Mouse (Mus musculus) lung, postnatal 14 days (tissue): ENCODE data around the gene Gm10644.
A peak's percentile ranks its signal among the peaks of the same experiment; 100 is the strongest.
"Not testable (repeated sequence)": the region's sequence is repeated elsewhere in the genome, so short reads cannot be mapped to it uniquely, and the experiment has no call there.

Experiments
- DNase-seq: peaks from one replicate; pipeline ENCODE4 v3.0.0; 2021

Gene Gm10644

GRCm38 (mm10) chr8:83955106-83955957 lies at the start of gene Gm10644, which contains the start of gene Asf1b:
Gm10644 (minus strand) TSS chr8:83955205.
Asf1b (plus strand) TSS chr8:83955507.
- DNase-seq: peak; percentile 98

GRCm38 (mm10) chr8:84004533-84005201 lies 49.7 kb upstream of the Gm10644 start:
- DNase-seq: peak; percentile 94

GRCm38 (mm10) chr8:84003612-84004246 lies 48.7 kb upstream of the Gm10644 start:
- DNase-seq: no peak

- DNase-seq: no peak
Measured at GRCm38 (mm10) chr8:84002957-84003611, 48.1 kb upstream of the Gm10644 start.

GRCm38 (mm10) chr8:84001281-84002000 lies 46.4 kb upstream of the Gm10644 start, which contains the start of gene 1700067K01Rik:
1700067K01Rik (plus strand) TSS chr8:84001502.
- DNase-seq: no peak

- no peak for DNase-seq
Measured at GRCm38 (mm10) chr8:83999825-84000224, 44.8 kb upstream of the Gm10644 start.

GRCm38 (mm10) chr8:83999057-83999705 lies 44.2 kb upstream of the Gm10644 start:
- no peak for DNase-seq

- peak; percentile 69 for DNase-seq
Measured at GRCm38 (mm10) chr8:83998231-83999056, 43.4 kb upstream of the Gm10644 start.

GRCm38 (mm10) chr8:83997511-83998141 lies 42.6 kb upstream of the Gm10644 start, which contains the start of gene Samd1:
Samd1 (plus strand) TSS chr8:83997672.
- DNase-seq: peak; percentile 44

- DNase-seq: peak; percentile 90
Measured at GRCm38 (mm10) chr8:83996567-83997505, 41.8 kb upstream of the Gm10644 start.

- no peak for DNase-seq
Measured at GRCm38 (mm10) chr8:83995973-83996372, 41.0 kb upstream of the Gm10644 start.

GRCm38 (mm10) chr8:83994030-83994429 lies 39.0 kb upstream of the Gm10644 start:
- DNase-seq: no peak

- no peak for DNase-seq
Measured at GRCm38 (mm10) chr8:83992488-83992887, 37.5 kb upstream of the Gm10644 start.

- no peak for DNase-seq
Measured at GRCm38 (mm10) chr8:83990170-83990569, 35.2 kb upstream of the Gm10644 start.

GRCm38 (mm10) chr8:83989243-83989642 lies 34.2 kb upstream of the Gm10644 start:
- no peak for DNase-seq

GRCm38 (mm10) chr8:83983222-83983621 lies 28.2 kb upstream of the Gm10644 start:
- not testable (repeated sequence) for DNase-seq

- no peak for DNase-seq
Measured at GRCm38 (mm10) chr8:83982449-83982848, 27.4 kb upstream of the Gm10644 start.

GRCm38 (mm10) chr8:83981533-83981932 lies 26.5 kb upstream of the Gm10644 start:
- DNase-seq: no peak

GRCm38 (mm10) chr8:83980845-83981244 lies 25.8 kb upstream of the Gm10644 start:
- no peak for DNase-seq
